Mouse (Mus musculus) embryonic stem cell, embryonic (primary cell): ENCODE measurements at regions not wholly inside any gene's neighbourhood (a gene's known extent, or its start where the extent isn't known, plus 50 kb on each side); places are given as distances from the start of the nearest gene placed in this dataset.

ENCODE experiments used
- CTCF ChIA-PET, 4 experiments: fragments of 300-600 bp in 2 of 4; fragments of 350-600 bp in 2 of 4; sonication (Branson Sonifier 250); formaldehyde crosslinking; loops; one replicate each; lab custom pipeline; 2022; ENCODE audit warnings: inconsistent platforms in 2 of 4; lab: Charles Lee
- POLR2A ChIA-PET, 4 experiments: fragments of 300-600 bp in 2 of 4; fragments of 350-600 bp in 2 of 4; sonication (Branson Sonifier 250); formaldehyde crosslinking; loops; one replicate each; lab custom pipeline; 2022; ENCODE audit warnings: antibody characterized with exemption in 4 of 4, inconsistent platforms in 1 of 4; lab: Charles Lee

- CTCF ChIA-PET, result interaction anchor here (0.5 to 3.7 kb wide), 13 partner anchors 10 to 128 kb away, joined by 3 to 18 read pairs (median 5); no protein-coding TSS in a partner anchor
- POLR2A ChIA-PET, result interaction anchor here in 3 of 4 experiments (0.6 to 1.8 kb wide), 14 partner anchors 9 to 221 kb away, joined by 3 to 6 read pairs (median 3); no protein-coding TSS in a partner anchor
These were observed 101.9 kb downstream of the Gm525 start for GRCm38 (mm10) chr11:89175511-89175910.

GRCm38 (mm10) chr11:89174967-89175366 lies 101.3 kb downstream of the Gm525 start:
- ChIA-PET POLR2A (interaction anchor here (0.6 to 1.8 kb wide), 11 partner anchors 10 to 222 kb away, joined by 3 to 6 read pairs (median 4); no protein-coding TSS in a partner anchor), CTCF (interaction anchor here (0.6 to 3.7 kb wide), 10 partner anchors 10 to 128 kb away, joined by 3 to 18 read pairs (median 8); no protein-coding TSS in a partner anchor)

- POLR2A ChIA-PET, result interaction anchor here in 3 of 4 experiments (0.6 to 1.2 kb wide), 4 partner anchors 9 to 138 kb away, joined by 3 to 5 read pairs (median 4); no protein-coding TSS in a partner anchor
These were observed 91.6 kb downstream of the Gm525 start for GRCm38 (mm10) chr11:89165278-89165677.

GRCm38 (mm10) chr11:89153466-89154406 lies 80.1 kb downstream of the Gm525 start:
- ChIA-PET POLR2A (interaction anchor here in 3 of 4 experiments (0.6 to 2.0 kb wide), 15 partner anchors 9 to 312 kb away, joined by 3 to 7 read pairs (median 4); no protein-coding TSS in a partner anchor), CTCF (interaction anchor here in 3 of 4 experiments (0.5 to 1.8 kb wide), 10 partner anchors 11 to 160 kb away, joined by 3 to 6 read pairs (median 5); no protein-coding TSS in a partner anchor)

More at GRCm38 (mm10) chr11:89165278-89165677, 91.6 kb downstream of the Gm525 start:
- CTCF ChIA-PET, result interaction anchor here (0.5 to 3.3 kb wide), 56 partner anchors 8 to 1005 kb away, joined by 3 to 37 read pairs (median 4); partner anchors contain the start of gene Nog (in 2 of the 4)

GRCm38 (mm10) chr11:89147990-89148389 lies 74.3 kb downstream of the Gm525 start:
- ChIA-PET CTCF (interaction anchor here in 1 of 4 experiments (0.7 kb wide), 1 partner anchor 575 kb away, joined by 4 read pairs; no protein-coding TSS in a partner anchor), POLR2A (interaction anchor here in 1 of 4 experiments (0.9 to 1.3 kb wide), 2 partner anchors 14 kb away, joined by 3 to 4 read pairs; no protein-coding TSS in a partner anchor)

GRCm38 (mm10) chr11:89145281-89145945 lies 71.8 kb downstream of the Gm525 start:
- ChIA-PET CTCF (interaction anchor here in 3 of 4 experiments (0.5 to 1.4 kb wide), 5 partner anchors 20 to 126 kb away, joined by 3 to 6 read pairs (median 3); no protein-coding TSS in a partner anchor), POLR2A (interaction anchor here in 3 of 4 experiments (0.8 to 1.9 kb wide), 6 partner anchors 9 to 77 kb away, joined by 3 to 9 read pairs (median 3); no protein-coding TSS in a partner anchor)

- POLR2A ChIA-PET, result interaction anchor here in 2 of 4 experiments (0.6 to 2.1 kb wide), 4 partner anchors 8 to 145 kb away, joined by 3 to 6 read pairs (median 5); no protein-coding TSS in a partner anchor
- CTCF ChIA-PET, result interaction anchor here in 1 of 4 experiments (0.5 kb wide), 1 partner anchor 35 kb away, joined by 10 read pairs; no protein-coding TSS in a partner anchor
These were observed 69.0 kb downstream of the Gm525 start for GRCm38 (mm10) chr11:89142527-89143154.
